Mouse (Mus musculus) liver, embryonic 14.5 days (tissue): ENCODE data around the gene Dlgap1. TPM values are rescaled to one million over a fixed set of nuclear protein-coding genes. Genes with fewer than 3 reads are reported as not detected.

Source experiments
- ATAC-seq: fragments of 200-750 bp; cut with Nextera tagmentation; 2 replicates; pipeline ENCODE4 v1.8.0; 2017; ENCODE audit warnings: moderate number of reproducible peaks, mild to moderate bottlenecking, moderate library complexity; ENCODE audit not compliant: insufficient read depth
- DNase-seq, 3 experiments: peaks; one replicate each; pipeline ENCODE4 v3.0.0-alpha.2; 2012 to 2013; ENCODE audit warnings: low read depth in 3 of 3, low spot score in 3 of 3
- H3K27ac ChIP-seq: fragments of 300-500 bp; sonication (generic); 2 replicates; pipeline ENCODE4 v1.5.1; 2014; ENCODE audit warnings: moderate library complexity, mild to moderate bottlenecking, control low read depth, inconsistent platforms
- H3K27me3 ChIP-seq: fragments of 300-500 bp; sonication (generic); 2 replicates; pipeline ENCODE4 v1.6.1; 2014; ENCODE audit warnings: mild to moderate bottlenecking, low read length, moderate library complexity; ENCODE audit not compliant: control insufficient read depth, insufficient read depth
- H3K36me3 ChIP-seq: fragments of 300-500 bp; sonication (generic); replicated peaks from 2 replicates; pipeline ENCODE4 v1.6.1; 2014; ENCODE audit warnings: low read depth; ENCODE audit not compliant: control insufficient read depth, insufficient read depth
- H3K4me1 ChIP-seq, 2 experiments: fragments of 200-500 bp in 1 of 2; fragments of 300-500 bp in 1 of 2; sonication (generic) in 1 of 2; replicated peaks; 2 replicates each; pipeline ENCODE4 v1.6.1; 2012 to 2014; ENCODE audit warnings: antibody characterized with exemption in 1 of 2, inconsistent platforms in 1 of 2, low read length in 1 of 2; ENCODE audit not compliant: control insufficient read depth in 2 of 2, insufficient read depth in 2 of 2
- H3K4me2 ChIP-seq: fragments of 300-500 bp; sonication (generic); 2 replicates; pipeline ENCODE4 v1.6.1; 2014; ENCODE audit warnings: low read depth, mild to moderate bottlenecking, control low read depth, moderate library complexity
- H3K4me3 ChIP-seq, 2 experiments: fragments of 200-500 bp in 1 of 2; fragments of 300-500 bp in 1 of 2; sonication (generic) in 1 of 2; 2 replicates each; pipeline ENCODE4 v1.5.1; 2012 to 2014; ENCODE audit warnings: low read depth in 2 of 2, low read length in 2 of 2, mild to moderate bottlenecking in 2 of 2, control low read depth in 1 of 2, inconsistent platforms in 1 of 2, moderate library complexity in 1 of 2; ENCODE audit not compliant: insufficient read depth in 1 of 2
- H3K9ac ChIP-seq: fragments of 300-500 bp; sonication (generic); replicated peaks from 2 replicates; pipeline ENCODE4 v1.6.1; 2014; ENCODE audit warnings: mild to moderate bottlenecking, control low read depth, moderate library complexity
- H3K9me3 ChIP-seq: fragments of 300-500 bp; sonication (generic); 2 replicates; pipeline ENCODE4 v1.6.1; 2016; ENCODE audit warnings: low read length, mixed read lengths; ENCODE audit not compliant: control insufficient read depth
- CTCF ChIP-seq: IDR thresholded peaks from 2 replicates; pipeline ENCODE4 v1.5.1; 2016; ENCODE audit warnings: antibody characterized with exemption, low read depth, control low read depth
- EP300 ChIP-seq: IDR thresholded peaks from 2 replicates; pipeline ENCODE4 v1.6.1; 2016; ENCODE audit warnings: antibody characterized with exemption, low read depth
- WGBS: fragments of 180-500 bp; shearing (Covaris S2); extraction: QIAGEN DNeasy Blood & Tissue Kit; methylation state at CpG from one replicate; pipeline ENCODE4 v1.1.7; 2014; ENCODE audit not compliant: insufficient replicate concordance; 5-methylcytosine and 5-hydroxymethylcytosine counted together
- polyA plus RNA-seq, 2 experiments: library from polyadenylated mRNA; depleted of rRNA in 1 of 2; stranded (reverse) in 1 of 2; unstranded in 1 of 2; fragments of >200 nt; fragmentation: Nextera tagmentation in 1 of 2; extraction: Ambion mirVana in 1 of 2; gene quantifications; 2 replicates each; pipeline versions ENCODE4 v1.2.1 to v1.2.3; 2012 to 2014

Dlgap1 gene
- polyA plus RNA-seq, 2 experiments, result 0.01 TPM; not detected in 1

GRCm38 (mm10) chr17:70363561-70363960 is 394.7 kb downstream of the Dlgap1 start:
- Histone ChIP-seq H3K27me3 (no peaks in the 10 kb centered on the region), H3K9me3 (no peaks in the 10 kb centered on the region), H3K4me1 (no peaks in the 10 kb centered on the region), H3K4me2 (no peak overlapping the region), H3K4me3 (no peak overlapping the region), H3K27ac (no peak overlapping the region), H3K36me3 (no peaks in the 10 kb centered on the region), H3K9ac (no peak overlapping the region)
- ATAC-seq (no peak), DNase-seq (no peak)
- WGBS, result 39% methylated on average over 3 of the region's 3 CpGs
- TF ChIP-seq EP300 (no peak), CTCF (no peak)

GRCm38 (mm10) chr17:70363971-70364370 is 395.1 kb downstream of the Dlgap1 start:
- Histone ChIP-seq H3K27me3 (no peaks in the 10 kb centered on the region), H3K9ac (no peak overlapping the region), H3K9me3 (no peaks in the 10 kb centered on the region), H3K36me3 (no peaks in the 10 kb centered on the region), H3K4me3 (no peak overlapping the region), H3K4me1 (no peaks in the 10 kb centered on the region), H3K4me2 (no peak overlapping the region), H3K27ac (no peak overlapping the region)
- no peak for DNase-seq
- no peak for TF ChIP-seq CTCF
- TF ChIP-seq EP300, result no peak
- 55% methylated on average over 1 of the region's 1 CpGs for WGBS
- no peak for ATAC-seq

GRCm38 (mm10) chr17:70369124-70369523 is 400.3 kb downstream of the Dlgap1 start:
- no peak for DNase-seq
- H3K36me3 ChIP-seq, result no peaks in the 10 kb centered on the region
- H3K4me2 ChIP-seq, result no peak overlapping the region
- H3K27me3 ChIP-seq, result no peaks in the 10 kb centered on the region
- no peaks in the 10 kb centered on the region for H3K9me3 ChIP-seq
- H3K27ac ChIP-seq, result no peak overlapping the region
- no peak overlapping the region for H3K4me3 ChIP-seq
- WGBS, result 45% methylated on average over 3 of the region's 3 CpGs
- ATAC-seq, result no peak
- no peak overlapping the region for H3K9ac ChIP-seq
- TF ChIP-seq CTCF (no peak), EP300 (no peak)
- H3K4me1 ChIP-seq, result no peaks in the 10 kb centered on the region

- no peaks in the 10 kb centered on the region for H3K36me3 ChIP-seq
- H3K4me3 ChIP-seq, result no peak overlapping the region
- no peak overlapping the region for H3K9ac ChIP-seq
- ATAC-seq (no peak), DNase-seq (no peak)
- TF ChIP-seq CTCF (no peak), EP300 (no peak)
- no peak overlapping the region for H3K4me2 ChIP-seq
- 45% methylated on average over 4 of the region's 4 CpGs for WGBS
- no peaks in the 10 kb centered on the region for H3K27me3 ChIP-seq
- no peak overlapping the region for H3K27ac ChIP-seq
- H3K4me1 ChIP-seq, result no peaks in the 10 kb centered on the region
- H3K9me3 ChIP-seq, result no peaks in the 10 kb centered on the region
These were observed 408.1 kb downstream of the Dlgap1 start for GRCm38 (mm10) chr17:70377020-70377419.

- DNase-seq, result no peak
- Histone ChIP-seq H3K27ac (no peak overlapping the region), H3K4me2 (no peak overlapping the region), H3K27me3 (no peaks in the 10 kb centered on the region), H3K9ac (no peak overlapping the region), H3K4me3 (no peak overlapping the region), H3K36me3 (no peaks in the 10 kb centered on the region), H3K9me3 (no peaks in the 10 kb centered on the region), H3K4me1 (no peaks in the 10 kb centered on the region)
- no peak for TF ChIP-seq EP300
- no peak for TF ChIP-seq CTCF
- WGBS, result 67% methylated on average over 1 of the region's 1 CpGs
- ATAC-seq, result no peak
These were observed 419.6 kb downstream of the Dlgap1 start for GRCm38 (mm10) chr17:70388447-70388846.
